Mouse (Mus musculus): ENCODE results near the gene Vps53. TPM values are rescaled to one million over a fixed set of nuclear protein-coding genes. Genes with fewer than 3 reads are reported as not detected.

Gene Vps53
- total RNA-seq, 2 experiments from 2014 or later = 6.0 to 28.1 TPM

- peak; percentile 82 for ATAC-seq (replicated peaks; ENCODE audit: low FRiP score, poor library complexity, severe bottlenecking)
These were observed 537 bp downstream of the Vps53 start for GRCm38 (mm10) chr11:76178726-76179494.

DNA sequence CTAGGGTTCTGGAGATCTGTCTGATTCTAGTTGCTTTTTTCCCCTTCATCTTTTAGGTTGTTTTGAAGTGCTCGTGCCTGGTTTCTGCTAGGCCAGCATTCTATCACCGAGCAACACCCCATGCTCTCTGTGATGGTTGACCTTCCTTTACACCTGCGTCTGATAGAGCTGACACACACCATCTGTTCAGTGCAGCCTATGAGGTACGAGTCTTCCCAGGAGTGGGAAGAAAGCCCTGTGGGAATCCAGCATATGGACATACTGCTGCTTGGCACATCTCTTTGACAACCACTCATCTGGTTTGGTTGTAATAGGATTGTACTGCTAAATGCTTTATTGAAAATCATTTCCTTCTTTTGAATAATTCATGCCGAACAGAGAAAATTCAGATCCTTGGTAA lies 9.2 kb downstream of the Vps53 start:
- no peak for ATAC-seq (replicated peaks; ENCODE audit: low FRiP score, poor library complexity, severe bottlenecking)

- no peak for ATAC-seq (replicated peaks; ENCODE audit: low FRiP score, poor library complexity, severe bottlenecking)
These were observed 10.5 kb downstream of the Vps53 start for GRCm38 (mm10) chr11:76168976-76169375.

DNA sequence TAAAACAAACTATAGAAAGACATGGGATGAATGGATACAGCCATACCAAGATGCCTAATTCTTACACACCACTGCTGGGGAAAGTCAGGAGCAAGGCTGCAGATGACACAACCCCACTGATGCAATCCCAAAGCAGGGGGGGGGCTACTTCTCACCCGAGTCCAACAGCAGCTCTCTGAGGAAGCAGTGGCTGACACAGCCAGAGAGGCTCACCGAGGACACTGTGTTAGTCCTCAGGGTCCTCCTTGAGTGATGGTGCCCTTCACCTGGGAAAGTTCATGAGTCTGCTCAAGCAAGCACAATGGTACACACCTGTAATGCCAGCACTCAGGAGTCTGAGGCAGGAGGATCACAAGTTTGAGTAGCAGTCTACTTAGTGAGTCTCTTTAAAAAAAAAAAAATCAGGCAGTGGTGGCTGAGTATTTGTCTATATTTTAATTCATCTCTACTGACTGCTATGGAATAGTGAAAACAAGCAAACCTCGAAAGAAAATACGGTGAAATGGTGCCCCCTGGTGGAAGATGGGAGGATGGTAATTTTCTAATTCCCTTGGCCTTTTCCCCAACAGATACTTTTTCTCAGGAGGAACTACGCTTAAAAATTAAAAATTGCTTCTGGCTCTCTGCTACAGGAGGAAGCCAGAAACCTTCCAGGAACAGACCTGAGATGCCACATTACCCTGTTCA lies 12.2 kb downstream of the Vps53 start:
- 0 out of 2 replicates have a peak, but pooled peaks have one; percentile 47 for ATAC-seq (replicated peaks; ENCODE audit: low FRiP score, poor library complexity, severe bottlenecking)

GRCm38 (mm10) chr11:76166657-76167056 lies 12.8 kb downstream of the Vps53 start:
- no peak for ATAC-seq (replicated peaks; ENCODE audit: low FRiP score, poor library complexity, severe bottlenecking)

- ATAC-seq (replicated peaks; ENCODE audit: low FRiP score, poor library complexity, severe bottlenecking) = no peak
These were observed 19.2 kb downstream of the Vps53 start for GRCm38 (mm10) chr11:76160251-76160650.

DNA sequence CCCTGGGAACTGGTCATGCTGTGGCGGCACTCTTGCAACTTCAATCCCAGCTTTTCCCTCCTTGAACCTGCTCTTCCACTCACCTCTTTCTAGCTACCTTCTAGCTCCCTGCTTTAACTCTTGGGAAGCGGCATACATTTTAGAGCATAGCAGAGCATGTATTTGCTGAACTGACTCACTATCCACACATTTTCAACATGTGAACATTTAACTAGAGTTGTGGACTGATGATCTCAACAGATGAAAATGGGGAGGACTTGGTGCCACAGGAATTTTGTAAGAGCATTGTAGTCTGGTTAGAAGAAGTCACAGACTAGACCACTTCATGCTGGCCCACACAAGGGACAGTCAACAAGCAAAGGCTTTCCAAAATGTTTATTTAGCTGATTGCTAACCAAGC lies 21.1 kb downstream of the Vps53 start:
- no peak for ATAC-seq (replicated peaks; ENCODE audit: low FRiP score, poor library complexity, severe bottlenecking)

- ATAC-seq (replicated peaks; ENCODE audit: low FRiP score, poor library complexity, severe bottlenecking) = no peak
These were observed 24.6 kb downstream of the Vps53 start for GRCm38 (mm10) chr11:76154861-76155260.

- no peak for ATAC-seq (replicated peaks; ENCODE audit: low FRiP score, poor library complexity, severe bottlenecking)
These were observed 25.2 kb downstream of the Vps53 start for GRCm38 (mm10) chr11:76154200-76154599.

GRCm38 (mm10) chr11:76153236-76153951 lies 26.1 kb downstream of the Vps53 start:
- no peak for ATAC-seq (replicated peaks; ENCODE audit: low FRiP score, poor library complexity, severe bottlenecking)

DNA sequence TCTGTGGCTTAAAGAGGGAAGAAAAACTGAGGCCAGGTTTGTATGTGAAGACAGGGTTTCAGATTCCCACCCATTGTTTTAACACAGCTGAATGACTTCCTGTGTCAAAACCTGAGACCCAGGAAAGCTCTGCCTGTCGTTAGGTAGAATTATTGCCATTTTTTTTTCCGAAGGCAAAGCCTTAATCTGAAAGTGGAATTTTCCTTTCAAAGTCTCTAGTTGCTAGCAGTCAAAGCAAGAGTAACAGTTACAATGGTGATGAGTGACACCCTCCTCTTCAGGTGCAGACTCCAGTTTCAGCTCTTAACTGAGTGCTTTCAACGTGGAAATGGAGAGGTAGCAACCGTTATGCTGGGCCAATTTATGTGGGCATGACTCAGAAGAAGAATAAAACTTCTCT lies 28.5 kb downstream of the Vps53 start:
- no peak for ATAC-seq (replicated peaks; ENCODE audit: low FRiP score, poor library complexity, severe bottlenecking)

GRCm38 (mm10) chr11:76148055-76149008 lies 31.1 kb downstream of the Vps53 start:
- no peak for ATAC-seq (replicated peaks; ENCODE audit: low FRiP score, poor library complexity, severe bottlenecking)

DNA sequence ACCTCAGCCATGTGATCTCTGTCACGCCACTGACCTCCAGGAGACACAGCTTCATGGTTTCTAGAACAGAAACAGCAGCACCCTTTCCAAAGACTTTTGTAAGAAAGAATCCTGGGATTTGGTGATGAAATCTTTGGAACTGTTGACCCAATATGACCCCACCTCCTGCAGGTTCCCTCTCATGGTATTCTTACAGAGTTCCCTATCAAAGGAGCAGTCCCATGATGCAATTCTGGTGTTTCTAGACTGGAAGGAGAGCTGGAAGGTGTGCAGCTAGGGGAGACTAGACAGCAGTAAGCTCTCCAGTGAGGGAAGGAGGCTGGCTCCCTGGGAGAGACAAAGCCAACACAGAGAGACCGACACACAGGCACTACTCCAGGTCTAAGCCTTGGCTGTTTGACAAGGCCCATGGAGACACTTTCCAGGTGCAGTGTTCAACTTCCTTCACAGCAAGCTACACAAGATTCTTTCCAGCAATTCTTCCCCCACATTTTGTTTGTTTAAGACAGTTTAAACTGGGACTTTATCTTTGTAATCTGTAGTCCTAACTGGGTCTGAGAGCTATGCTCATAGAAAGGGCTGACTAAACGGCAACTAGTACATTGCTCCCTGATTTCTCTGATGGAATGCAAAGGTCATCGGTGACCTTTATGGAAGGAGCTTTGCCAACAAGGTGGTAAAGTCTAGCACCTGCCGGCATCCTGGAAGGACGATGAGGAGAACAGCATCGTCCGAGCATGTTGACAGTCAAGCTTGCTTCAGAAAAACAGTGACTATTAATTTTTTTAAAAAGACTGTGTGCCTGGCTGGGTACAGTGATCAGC lies 33.0 kb downstream of the Vps53 start:
- ATAC-seq (replicated peaks; ENCODE audit: low FRiP score, poor library complexity, severe bottlenecking) = no peak

- no peak for ATAC-seq (replicated peaks; ENCODE audit: low FRiP score, poor library complexity, severe bottlenecking)
These were observed 34.3 kb downstream of the Vps53 start for GRCm38 (mm10) chr11:76145169-76145568.

- no peak for ATAC-seq (replicated peaks; ENCODE audit: low FRiP score, poor library complexity, severe bottlenecking)
These were observed 35.1 kb downstream of the Vps53 start for GRCm38 (mm10) chr11:76144386-76144785.

- no peak for ATAC-seq (replicated peaks; ENCODE audit: low FRiP score, poor library complexity, severe bottlenecking)
These were observed 41.5 kb downstream of the Vps53 start for GRCm38 (mm10) chr11:76137996-76138395.

DNA sequence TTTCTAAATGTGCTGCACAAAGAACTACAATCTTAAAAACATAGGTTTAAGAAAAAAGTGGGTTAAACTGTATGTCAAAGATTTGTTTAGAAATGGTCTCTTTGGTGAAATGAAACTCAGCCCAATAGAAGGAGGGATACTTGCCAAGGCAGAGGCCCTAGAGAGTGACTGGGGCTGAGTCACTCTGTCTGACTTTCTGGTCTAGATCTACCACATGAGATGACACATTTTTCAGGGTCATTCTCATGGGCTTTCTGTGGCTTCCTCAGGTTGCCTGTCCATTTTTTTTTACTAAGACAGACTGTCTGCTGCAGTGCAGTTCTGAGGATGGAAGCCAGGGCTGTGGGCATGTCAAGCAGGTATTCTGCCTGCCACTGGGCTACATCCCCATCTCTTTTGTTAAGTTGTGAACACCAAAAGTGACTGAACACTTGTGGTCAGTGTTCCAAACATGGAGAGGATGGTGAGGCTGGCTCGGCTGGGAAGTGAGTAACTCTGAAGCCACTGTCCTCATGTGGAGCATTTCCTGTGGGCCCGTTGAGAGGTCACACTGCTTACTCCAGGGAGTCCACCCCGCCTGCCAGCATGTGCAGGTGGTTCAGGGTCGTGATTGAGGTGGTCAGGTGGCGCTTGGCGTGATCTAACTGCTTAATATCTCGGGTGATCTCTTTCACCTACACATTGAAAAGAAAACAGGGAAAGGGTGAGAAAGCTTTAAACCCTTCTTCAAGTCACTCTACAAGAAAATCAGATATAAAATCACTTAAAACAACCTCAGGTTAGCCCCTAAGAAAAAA lies 43.6 kb downstream of the Vps53 start:
- no peak for ATAC-seq (replicated peaks; ENCODE audit: low FRiP score, poor library complexity, severe bottlenecking)

DNA sequence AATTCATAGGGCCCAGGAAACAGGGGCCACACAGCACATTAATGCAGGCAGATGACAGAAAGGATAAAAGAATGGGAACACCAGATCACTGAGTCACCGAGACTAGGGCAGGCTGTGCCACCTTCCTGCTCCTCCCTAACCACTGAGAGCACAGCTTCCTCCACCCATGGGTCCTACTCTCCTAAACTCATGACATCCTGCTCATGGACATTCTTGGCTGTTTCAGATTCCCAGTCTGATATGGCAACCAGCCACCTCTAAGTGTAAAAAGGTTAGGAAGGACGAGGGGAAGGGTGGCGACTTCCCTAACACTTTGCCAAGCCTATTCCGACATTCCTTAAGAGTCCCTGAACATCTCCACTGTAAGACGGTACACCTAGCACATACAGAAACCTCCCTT lies 48.6 kb downstream of the Vps53 start:
- no peak for ATAC-seq (replicated peaks; ENCODE audit: low FRiP score, poor library complexity, severe bottlenecking)
